Mouse (Mus musculus) midbrain, embryonic 15.5 days (tissue): ENCODE results near the gene Tshr. TPM values are rescaled to one million over a fixed set of nuclear protein-coding genes. Genes with fewer than 3 reads are reported as not detected.
"Not testable (repeated sequence)": the region's sequence is repeated elsewhere in the genome, so short reads cannot be mapped to it uniquely, and the experiment has no call there.

Source experiments
- ATAC-seq: fragments of 200-750 bp; cut with Nextera tagmentation; replicated peaks from 2 replicates; pipeline ENCODE4 v1.8.0; 2017; ENCODE audit warnings: moderate TSS enrichment
- H3K27ac ChIP-seq: fragments of 300-500 bp; sonication (generic); 2 replicates; pipeline ENCODE4 v1.5.1; 2015; ENCODE audit warnings: mild to moderate bottlenecking, inconsistent platforms
- H3K27me3 ChIP-seq: fragments of 300-500 bp; sonication (generic); replicated peaks from 2 replicates; pipeline ENCODE4 v1.6.1; 2015; ENCODE audit warnings: inconsistent platforms
- H3K36me3 ChIP-seq: fragments of 300-500 bp; sonication (generic); replicated peaks from 2 replicates; pipeline ENCODE4 v1.6.1; 2015; ENCODE audit warnings: inconsistent platforms
- H3K4me1 ChIP-seq: fragments of 300-500 bp; sonication (generic); 2 replicates; pipeline ENCODE4 v1.6.1; 2015; ENCODE audit warnings: inconsistent platforms
- H3K4me2 ChIP-seq: fragments of 300-500 bp; sonication (generic); 2 replicates; pipeline ENCODE4 v1.6.1; 2015; ENCODE audit warnings: inconsistent platforms, mild to moderate bottlenecking, moderate library complexity
- H3K4me3 ChIP-seq: fragments of 300-500 bp; sonication (generic); 2 replicates; pipeline ENCODE4 v1.5.1; 2015; ENCODE audit warnings: mild to moderate bottlenecking, inconsistent platforms
- H3K9ac ChIP-seq: fragments of 300-500 bp; sonication (generic); 2 replicates; pipeline ENCODE4 v1.6.1; 2015; ENCODE audit warnings: mild to moderate bottlenecking, inconsistent platforms
- H3K9me3 ChIP-seq: fragments of 300-500 bp; sonication (generic); 2 replicates; pipeline ENCODE4 v1.6.1; 2016; ENCODE audit warnings: inconsistent platforms
- WGBS: fragments of 180-500 bp; shearing (Covaris S2); methylation state at CpG from one replicate; pipeline ENCODE4 v1.1.7; 2015; ENCODE audit warnings: mixed read lengths; 5-methylcytosine and 5-hydroxymethylcytosine counted together
- polyA plus RNA-seq: library from polyadenylated mRNA; unstranded; fragments of >200 nt; fragmentation: Nextera tagmentation; extraction: Ambion mirVana; gene quantifications from 2 replicates; pipeline ENCODE4 v1.2.1, GENCODE M21; 2015

Gene Tshr
- polyA plus RNA-seq, 1 experiment from 2014 or later = 0.18 TPM

DNA sequence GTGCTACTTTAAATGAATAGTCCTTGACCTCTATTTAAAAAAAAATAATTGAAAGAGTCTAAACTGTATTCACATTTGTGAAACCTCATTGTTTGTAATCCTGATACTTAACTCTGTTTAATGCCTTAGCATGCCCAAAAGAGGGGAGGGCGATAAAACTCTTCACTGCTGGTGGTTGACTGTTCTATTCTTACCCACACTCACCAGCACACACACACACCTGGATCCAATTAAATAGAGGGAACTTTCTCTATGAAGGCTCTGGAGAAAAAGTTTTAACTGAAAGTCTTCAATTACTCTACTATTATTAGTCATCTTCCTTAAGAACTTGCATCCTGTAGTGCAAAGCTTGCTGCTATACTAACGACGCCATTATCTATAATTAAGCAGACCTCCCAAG lies 133.4 kb downstream of the Tshr start:
- no peak overlapping the region for H3K4me3 ChIP-seq
- no peak for ATAC-seq
- WGBS = 67% methylated on average over 3 of the region's 3 CpGs
- H3K9ac ChIP-seq = no peak overlapping the region
- no peak overlapping the region for H3K27ac ChIP-seq
- H3K4me1 ChIP-seq = no peaks in the 10 kb centered on the region
- no peak overlapping the region for H3K4me2 ChIP-seq
- no peaks in the 10 kb centered on the region for H3K36me3 ChIP-seq
- no peaks in the 10 kb centered on the region for H3K9me3 ChIP-seq
- H3K27me3 ChIP-seq = no peaks in the 10 kb centered on the region

DNA sequence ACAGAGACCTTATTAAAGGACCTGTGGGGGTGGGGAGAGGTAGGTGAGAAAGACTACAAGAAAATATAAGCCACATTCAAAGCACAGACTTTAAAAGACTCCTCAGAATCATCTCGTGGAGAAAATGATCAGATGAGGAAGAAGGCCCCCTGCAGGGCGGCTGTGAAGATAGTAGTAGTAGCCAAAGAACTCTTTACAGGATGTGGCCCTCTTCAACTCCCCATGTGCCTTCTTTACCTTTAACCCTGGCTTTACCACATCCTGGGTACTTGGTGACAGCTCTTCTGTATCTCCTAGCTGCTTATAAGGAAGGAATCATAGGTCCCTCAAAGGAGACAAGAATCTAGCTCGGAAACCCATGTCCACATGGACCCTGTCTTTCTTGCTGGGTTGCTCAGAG lies 139.3 kb downstream of the Tshr start:
- no peak overlapping the region for H3K9ac ChIP-seq
- H3K4me1 ChIP-seq = no peaks in the 10 kb centered on the region
- no peak overlapping the region for H3K27ac ChIP-seq
- H3K36me3 ChIP-seq = no peaks in the 10 kb centered on the region
- no peak for ATAC-seq
- no peaks in the 10 kb centered on the region for H3K9me3 ChIP-seq
- no peaks in the 10 kb centered on the region for H3K27me3 ChIP-seq
- no peak overlapping the region for H3K4me2 ChIP-seq
- H3K4me3 ChIP-seq = no peak overlapping the region
- 79% methylated on average over 3 of the region's 3 CpGs for WGBS

DNA sequence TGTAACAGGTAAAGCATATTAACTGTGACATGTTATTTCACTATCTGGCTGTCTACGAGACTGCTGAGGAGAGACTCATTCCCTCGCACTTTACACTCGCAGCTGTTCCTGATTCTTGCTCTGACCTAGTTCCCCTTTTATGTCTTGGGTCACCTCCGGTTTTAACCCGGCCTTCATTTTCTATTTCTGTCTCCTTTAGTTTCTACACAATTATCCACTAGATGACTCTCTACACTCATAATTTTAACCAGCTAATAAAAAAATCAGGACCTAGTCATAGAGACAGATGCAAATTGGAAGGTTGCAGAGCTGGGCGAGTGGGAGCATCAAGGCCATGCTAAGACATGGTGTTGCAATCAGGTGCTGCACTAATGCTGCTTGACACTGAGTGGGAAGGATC lies 150.2 kb downstream of the Tshr start:
- no peak overlapping the region for H3K9ac ChIP-seq
- no peak overlapping the region for H3K27ac ChIP-seq
- ATAC-seq = no peak
- H3K4me1 ChIP-seq = no peaks in the 10 kb centered on the region
- no peak overlapping the region for H3K4me2 ChIP-seq
- H3K9me3 ChIP-seq = no peaks in the 10 kb centered on the region
- no peaks in the 10 kb centered on the region for H3K27me3 ChIP-seq
- WGBS = 91% methylated on average over 6 of the region's 6 CpGs
- H3K36me3 ChIP-seq = no peaks in the 10 kb centered on the region
- no peak overlapping the region for H3K4me3 ChIP-seq

DNA sequence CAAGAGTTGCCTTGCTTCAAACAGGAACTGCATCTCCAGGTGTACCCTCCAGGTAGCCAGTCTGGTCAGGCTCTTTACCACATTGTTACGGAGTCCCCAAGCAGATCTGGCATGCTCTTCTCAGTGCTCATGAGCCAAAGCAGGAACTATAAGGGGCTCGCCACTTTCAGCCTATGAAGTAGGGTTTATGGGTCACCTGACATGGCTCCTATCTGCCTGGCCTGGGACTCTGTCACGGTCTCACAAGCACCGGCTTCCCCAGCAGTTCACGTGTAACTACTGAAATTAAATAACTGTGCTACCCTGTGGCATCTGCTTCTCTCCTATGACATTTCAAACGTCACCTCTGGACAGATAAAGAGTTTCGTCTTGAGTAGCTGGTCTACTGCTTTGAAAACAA lies 155.8 kb downstream of the Tshr start:
- Histone ChIP-seq H3K4me3 (no peak overlapping the region), H3K36me3 (no peaks in the 10 kb centered on the region), H3K4me2 (no peak overlapping the region), H3K9me3 (no peaks in the 10 kb centered on the region), H3K27ac (no peak overlapping the region), H3K9ac (no peak overlapping the region), H3K4me1 (no peaks in the 10 kb centered on the region), H3K27me3 (no peaks in the 10 kb centered on the region)
- WGBS = 92% methylated on average over 7 of the region's 7 CpGs
- no peak for ATAC-seq

DNA sequence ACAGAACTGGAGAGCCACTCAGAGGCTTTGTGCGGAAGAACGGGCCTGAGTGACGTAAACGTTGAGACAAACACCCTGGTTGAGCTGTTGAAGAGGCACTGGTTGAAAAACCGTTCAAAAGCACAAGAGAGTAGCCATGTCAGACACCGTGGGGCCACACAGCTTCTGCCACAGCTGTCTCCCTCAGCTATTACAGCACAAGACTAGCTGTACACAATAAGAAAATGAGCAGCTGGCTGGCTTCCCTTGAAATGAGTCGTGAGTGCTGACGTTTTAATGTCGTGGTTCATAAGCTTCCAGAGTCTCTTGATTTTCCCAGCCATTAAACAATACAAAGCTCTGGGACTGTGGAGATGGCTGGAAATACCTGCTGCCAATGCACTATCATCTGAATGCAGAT lies 165.1 kb downstream of the Tshr start:
- Histone ChIP-seq H3K4me3 (no peak overlapping the region), H3K4me2 (no peak overlapping the region), H3K9me3 (no peaks in the 10 kb centered on the region), H3K4me1 (peaks cover 7% of the 10 kb centered on the region; the same call in 1 of the 2 replicates), H3K27ac (no peak overlapping the region), H3K27me3 (no peaks in the 10 kb centered on the region), H3K9ac (no peak overlapping the region), H3K36me3 (no peaks in the 10 kb centered on the region; the same call in 1 of the 2 replicates)
- no peak for ATAC-seq
- WGBS = 51% methylated on average over 9 of the region's 9 CpGs

DNA sequence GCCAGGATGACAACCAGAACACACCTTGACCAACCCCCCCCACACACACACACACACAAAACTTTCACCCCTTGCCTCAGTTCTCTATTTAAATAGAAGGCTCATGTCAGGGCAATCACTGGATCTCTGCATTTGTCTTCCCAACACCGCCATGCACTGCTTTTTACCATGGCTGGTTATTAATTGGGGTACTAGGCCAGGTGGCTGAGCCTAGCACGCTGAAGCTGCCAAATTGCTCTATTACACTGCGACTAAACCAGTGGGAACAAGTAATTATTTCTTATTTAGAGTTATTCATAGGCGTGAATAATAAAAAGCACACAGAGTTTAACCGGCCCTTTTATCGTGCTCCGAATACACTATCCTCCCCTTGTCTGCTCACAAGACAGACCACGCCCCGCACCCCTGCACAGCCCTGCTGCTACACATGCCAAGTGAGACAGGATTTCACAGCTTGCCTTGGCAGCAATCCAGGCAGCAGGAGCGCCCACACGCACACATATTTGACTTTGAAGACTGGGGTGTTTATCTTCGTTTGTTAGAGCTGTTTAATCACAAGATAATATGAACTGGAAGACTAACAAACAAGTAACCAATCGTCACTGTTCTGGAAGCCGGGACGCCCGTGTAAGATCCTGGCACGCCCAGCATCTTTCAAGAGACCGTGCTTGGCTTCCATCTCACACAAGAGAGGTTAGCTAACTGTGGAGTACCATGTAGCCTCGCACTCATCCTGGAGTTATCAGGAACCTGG lies 167.6 kb downstream of the Tshr start:
- Histone ChIP-seq H3K27me3 (no peaks in the 10 kb centered on the region), H3K4me2 (peak overlapping the region; percentile 26), H3K9ac (no peak overlapping the region), H3K4me3 (0 out of 2 replicates have a peak overlapping the region, but pooled peaks have one; percentile 10), H3K9me3 (no peaks in the 10 kb centered on the region), H3K4me1 (peaks cover 7% of the 10 kb centered on the region; the same call in 1 of the 2 replicates), H3K27ac (peak overlapping the region; percentile 37; the same call in 1 of the 2 replicates), H3K36me3 (peaks cover 2% of the 10 kb centered on the region; the same call in 1 of the 2 replicates)
- WGBS = 43% methylated on average over 19 of the region's 19 CpGs
- peak; percentile 93 for ATAC-seq

DNA sequence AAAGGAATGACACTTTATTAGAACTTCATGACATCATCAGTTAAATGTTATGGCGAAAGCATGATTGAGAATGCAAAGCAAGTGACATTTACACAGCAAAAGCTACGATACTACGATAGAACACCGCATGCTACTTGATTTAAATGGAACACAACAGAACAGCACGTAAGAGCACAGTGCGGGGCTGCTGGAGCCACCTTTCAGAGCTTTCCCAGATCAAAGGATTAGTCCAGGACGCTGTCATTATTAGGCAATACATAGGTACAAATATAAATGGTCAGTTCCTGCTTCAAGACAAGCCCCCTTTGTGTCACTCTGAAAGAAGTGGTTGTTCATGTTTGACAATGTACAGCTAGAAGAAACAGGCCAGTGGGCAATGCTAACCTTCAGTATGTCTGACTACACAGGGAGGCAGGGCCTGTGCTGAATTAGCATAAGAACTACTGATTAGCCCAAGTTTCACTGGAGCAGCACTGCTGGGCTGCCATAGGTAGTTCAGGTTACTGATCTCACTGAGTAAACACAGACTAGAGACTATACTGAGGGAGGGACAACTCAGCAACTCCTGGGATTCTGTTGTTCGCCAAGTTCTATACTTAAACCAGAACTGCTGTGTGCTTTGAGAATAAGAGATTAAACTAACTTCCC lies 173.1 kb downstream of the Tshr start:
- not testable (repeated sequence) for ATAC-seq
- 83% methylated on average over 8 of the region's 8 CpGs for WGBS

DNA sequence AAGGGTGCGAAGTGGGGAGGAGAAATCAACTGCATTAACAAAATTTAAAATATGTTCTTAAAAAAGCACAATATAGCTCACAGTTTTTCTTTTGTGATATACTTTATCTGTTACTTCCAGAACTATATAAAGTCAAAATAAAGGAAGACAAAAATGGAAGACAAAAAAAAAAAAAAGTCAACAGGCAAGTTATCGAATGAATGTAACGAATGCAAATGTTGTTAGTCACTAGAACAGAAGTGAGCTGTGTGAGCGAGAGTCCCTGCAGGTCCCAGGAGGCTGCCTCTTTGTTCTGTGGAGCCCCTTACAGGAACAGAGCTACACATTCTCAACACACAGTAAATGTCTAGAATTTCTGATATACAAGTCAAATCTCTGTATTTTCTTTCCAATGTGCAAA lies 173.8 kb downstream of the Tshr start:
- not testable (repeated sequence) for ATAC-seq, H3K4me2 ChIP-seq, H3K9me3 ChIP-seq, H3K4me1 ChIP-seq, H3K9ac ChIP-seq, H3K36me3 ChIP-seq, H3K4me3 ChIP-seq, H3K27me3 ChIP-seq, H3K27ac ChIP-seq
- 55% methylated on average over 4 of the region's 4 CpGs for WGBS

More for the DNA sequence above, 173.1 kb downstream of the Tshr start:
- H3K27ac ChIP-seq, H3K9ac ChIP-seq, H3K4me3 ChIP-seq, H3K4me2 ChIP-seq, H3K4me1 ChIP-seq, H3K9me3 ChIP-seq, H3K27me3 ChIP-seq, H3K36me3 ChIP-seq: not testable (repeated sequence)

DNA sequence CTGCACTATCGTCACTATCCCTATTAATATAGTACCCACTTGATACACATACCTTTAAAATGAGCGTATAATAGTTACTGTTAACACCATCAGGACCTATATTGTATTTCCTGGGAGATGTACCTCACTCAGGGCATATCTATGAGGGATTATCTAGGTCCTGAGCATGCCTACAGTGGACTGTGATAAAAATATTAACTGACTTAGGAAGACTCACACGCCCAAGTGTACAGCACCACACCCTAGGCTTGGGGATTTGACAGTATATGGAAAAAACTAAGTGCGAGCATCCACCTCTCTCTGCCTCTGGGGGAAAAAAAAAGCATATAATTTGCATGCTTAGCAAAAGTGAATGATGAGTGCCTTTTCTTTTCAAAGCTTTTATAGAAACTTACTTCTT lies 182.8 kb downstream of the Tshr start:
- Histone ChIP-seq H3K4me1 (no peaks in the 10 kb centered on the region), H3K9ac (no peak overlapping the region), H3K27me3 (no peaks in the 10 kb centered on the region), H3K4me3 (no peak overlapping the region), H3K36me3 (peaks cover 32% of the 10 kb centered on the region), H3K4me2 (no peak overlapping the region), H3K9me3 (no peaks in the 10 kb centered on the region), H3K27ac (no peak overlapping the region)
- 97% methylated on average over 4 of the region's 4 CpGs for WGBS
- no peak for ATAC-seq

DNA sequence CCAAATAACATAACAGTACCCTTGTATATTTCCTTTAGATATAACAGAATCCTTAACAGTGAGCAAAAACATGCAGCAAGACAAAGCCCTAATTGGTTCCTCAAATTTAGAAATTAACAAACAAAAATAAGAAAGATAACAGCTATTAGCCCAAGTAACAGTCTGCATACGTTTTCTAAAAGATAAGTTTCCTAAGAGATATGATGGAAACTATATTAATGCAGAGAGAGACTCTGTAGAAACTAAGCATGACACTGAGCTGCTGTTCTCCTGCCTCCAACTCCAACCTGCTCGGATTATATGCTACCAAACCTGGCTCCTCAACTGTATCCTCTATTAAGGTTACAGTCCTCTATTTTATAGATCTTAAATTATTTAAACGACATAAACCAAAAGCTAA lies 184.9 kb downstream of the Tshr start:
- WGBS = 93% methylated on average over 3 of the region's 3 CpGs
- Histone ChIP-seq H3K4me2 (no peak overlapping the region), H3K9me3 (no peaks in the 10 kb centered on the region), H3K27me3 (no peaks in the 10 kb centered on the region), H3K4me3 (no peak overlapping the region), H3K36me3 (peaks cover 34% of the 10 kb centered on the region), H3K27ac (no peak overlapping the region), H3K9ac (no peak overlapping the region), H3K4me1 (no peaks in the 10 kb centered on the region)
- ATAC-seq = no peak

DNA sequence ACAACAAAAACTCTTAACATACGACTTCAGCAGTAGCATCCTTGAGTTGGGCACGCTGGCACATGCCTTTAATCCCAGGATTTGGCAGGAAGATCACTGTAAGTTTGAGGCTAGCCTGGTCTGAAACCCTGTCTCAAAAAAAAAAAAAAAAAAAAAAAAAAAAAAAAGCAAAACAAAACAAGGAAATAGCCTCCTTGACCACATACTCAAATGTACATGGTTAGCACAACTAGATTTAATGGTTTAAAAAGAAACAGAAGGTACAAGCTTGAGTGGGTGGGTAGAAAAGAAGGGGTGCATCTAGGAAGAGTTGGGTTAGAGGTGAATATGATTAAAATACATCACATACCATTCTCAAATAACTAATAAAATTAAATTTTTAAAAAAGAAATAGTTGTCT lies 187.3 kb downstream of the Tshr start:
- WGBS = 93% methylated on average over 2 of the region's 2 CpGs
- no peaks in the 10 kb centered on the region for H3K9me3 ChIP-seq
- H3K27ac ChIP-seq = no peak overlapping the region
- no peak overlapping the region for H3K4me3 ChIP-seq
- no peaks in the 10 kb centered on the region for H3K27me3 ChIP-seq
- no peak overlapping the region for H3K4me2 ChIP-seq
- no peaks in the 10 kb centered on the region for H3K4me1 ChIP-seq
- no peak for ATAC-seq
- no peak overlapping the region for H3K9ac ChIP-seq
- peaks cover 39% of the 10 kb centered on the region for H3K36me3 ChIP-seq

DNA sequence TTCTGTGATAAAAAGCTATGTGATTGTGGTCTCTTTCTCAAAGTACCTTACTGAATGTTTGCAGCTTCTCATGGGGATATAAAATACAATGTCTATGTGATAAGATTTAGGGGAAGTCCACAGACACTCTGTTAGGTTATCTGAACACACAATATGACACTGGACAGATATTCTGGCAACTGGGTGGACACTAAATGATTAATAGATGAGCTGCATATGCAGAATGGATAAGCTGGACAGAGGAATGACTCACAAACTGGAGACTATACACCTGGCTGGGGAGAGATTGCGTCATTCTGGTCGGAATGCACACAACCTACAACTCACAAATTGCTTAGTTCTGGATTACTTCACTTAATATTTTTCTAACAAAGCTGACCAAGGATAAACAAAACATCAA lies 195.3 kb downstream of the Tshr start:
- H3K9ac ChIP-seq = no peak overlapping the region
- no peak overlapping the region for H3K27ac ChIP-seq
- H3K27me3 ChIP-seq = no peaks in the 10 kb centered on the region
- 97% methylated on average over 2 of the region's 2 CpGs for WGBS
- no peaks in the 10 kb centered on the region for H3K9me3 ChIP-seq
- peaks cover 22% of the 10 kb centered on the region for H3K4me1 ChIP-seq
- no peak for ATAC-seq
- H3K4me3 ChIP-seq = no peak overlapping the region
- H3K4me2 ChIP-seq = no peak overlapping the region
- H3K36me3 ChIP-seq = peaks cover 13% of the 10 kb centered on the region
